Mouse (Mus musculus) midbrain, embryonic 15.5 days (tissue): ENCODE results near the gene Gm11549. TPM values are rescaled to one million over a fixed set of nuclear protein-coding genes. Genes with fewer than 3 reads are reported as not detected.

Source experiments
- ATAC-seq: fragments of 200-750 bp; cut with Nextera tagmentation; replicated peaks from 2 replicates; pipeline ENCODE4 v1.8.0; 2017; ENCODE audit warnings: moderate TSS enrichment
- H3K27ac ChIP-seq: fragments of 300-500 bp; sonication (generic); 2 replicates; pipeline ENCODE4 v1.5.1; 2015; ENCODE audit warnings: mild to moderate bottlenecking, inconsistent platforms
- H3K27me3 ChIP-seq: fragments of 300-500 bp; sonication (generic); replicated peaks from 2 replicates; pipeline ENCODE4 v1.6.1; 2015; ENCODE audit warnings: inconsistent platforms
- H3K36me3 ChIP-seq: fragments of 300-500 bp; sonication (generic); replicated peaks from 2 replicates; pipeline ENCODE4 v1.6.1; 2015; ENCODE audit warnings: inconsistent platforms
- H3K4me1 ChIP-seq: fragments of 300-500 bp; sonication (generic); 2 replicates; pipeline ENCODE4 v1.6.1; 2015; ENCODE audit warnings: inconsistent platforms
- H3K4me2 ChIP-seq: fragments of 300-500 bp; sonication (generic); 2 replicates; pipeline ENCODE4 v1.6.1; 2015; ENCODE audit warnings: inconsistent platforms, mild to moderate bottlenecking, moderate library complexity
- H3K4me3 ChIP-seq: fragments of 300-500 bp; sonication (generic); 2 replicates; pipeline ENCODE4 v1.5.1; 2015; ENCODE audit warnings: mild to moderate bottlenecking, inconsistent platforms
- H3K9ac ChIP-seq: fragments of 300-500 bp; sonication (generic); 2 replicates; pipeline ENCODE4 v1.6.1; 2015; ENCODE audit warnings: mild to moderate bottlenecking, inconsistent platforms
- H3K9me3 ChIP-seq: fragments of 300-500 bp; sonication (generic); 2 replicates; pipeline ENCODE4 v1.6.1; 2016; ENCODE audit warnings: inconsistent platforms
- WGBS: fragments of 180-500 bp; shearing (Covaris S2); methylation state at CpG from one replicate; pipeline ENCODE4 v1.1.7; 2015; ENCODE audit warnings: mixed read lengths; 5-methylcytosine and 5-hydroxymethylcytosine counted together
- polyA plus RNA-seq: library from polyadenylated mRNA; unstranded; fragments of >200 nt; fragmentation: Nextera tagmentation; extraction: Ambion mirVana; gene quantifications from 2 replicates; pipeline ENCODE4 v1.2.1, GENCODE M21; 2015

Gm11549 gene
- polyA plus RNA-seq, 1 experiment from 2014 or later, result 0.39 TPM

GRCm38 (mm10) chr3:36491535-36491934 is 30.1 kb downstream of the Gm11549 start:
- H3K27me3 ChIP-seq, result no peaks in the 10 kb centered on the region
- peaks cover 5% of the 10 kb centered on the region for H3K4me1 ChIP-seq
- H3K4me2 ChIP-seq, result no peak overlapping the region
- no peaks in the 10 kb centered on the region for H3K36me3 ChIP-seq
- H3K27ac ChIP-seq, result no peak overlapping the region
- H3K9me3 ChIP-seq, result no peaks in the 10 kb centered on the region
- H3K9ac ChIP-seq, result no peak overlapping the region
- ATAC-seq, result no peak
- WGBS, result 92% methylated on average over 5 of the region's 5 CpGs
- H3K4me3 ChIP-seq, result no peak overlapping the region

- no peaks in the 10 kb centered on the region for H3K36me3 ChIP-seq
- no peaks in the 10 kb centered on the region for H3K9me3 ChIP-seq
- no peaks in the 10 kb centered on the region for H3K27me3 ChIP-seq
- H3K9ac ChIP-seq, result no peak overlapping the region
- no peak overlapping the region for H3K4me2 ChIP-seq
- WGBS, result 100% methylated on average over 1 of the region's 1 CpGs
- H3K27ac ChIP-seq, result no peak overlapping the region
- no peak for ATAC-seq
- H3K4me1 ChIP-seq, result peaks cover 5% of the 10 kb centered on the region
- H3K4me3 ChIP-seq, result no peak overlapping the region
These were observed 32.1 kb downstream of the Gm11549 start for GRCm38 (mm10) chr3:36489590-36489910.

GRCm38 (mm10) chr3:36488899-36489589 is 32.6 kb downstream of the Gm11549 start:
- peaks cover 5% of the 10 kb centered on the region for H3K4me1 ChIP-seq
- 84% methylated on average over 6 of the region's 6 CpGs for WGBS
- no peaks in the 10 kb centered on the region for H3K9me3 ChIP-seq
- no peak overlapping the region for H3K27ac ChIP-seq
- no peaks in the 10 kb centered on the region for H3K27me3 ChIP-seq
- H3K4me3 ChIP-seq, result no peak overlapping the region
- H3K36me3 ChIP-seq, result no peaks in the 10 kb centered on the region
- H3K4me2 ChIP-seq, result no peak overlapping the region
- no peak for ATAC-seq
- no peak overlapping the region for H3K9ac ChIP-seq

GRCm38 (mm10) chr3:36488367-36488766 is 33.2 kb downstream of the Gm11549 start:
- Histone ChIP-seq H3K4me1 (no peaks in the 10 kb centered on the region), H3K4me3 (no peak overlapping the region), H3K36me3 (no peaks in the 10 kb centered on the region), H3K27ac (no peak overlapping the region), H3K27me3 (no peaks in the 10 kb centered on the region), H3K9ac (no peak overlapping the region), H3K4me2 (no peak overlapping the region), H3K9me3 (no peaks in the 10 kb centered on the region)
- ATAC-seq, result no peak
- WGBS, result 56% methylated on average over 1 of the region's 1 CpGs

- no peaks in the 10 kb centered on the region for H3K9me3 ChIP-seq
- peaks cover 1% of the 10 kb centered on the region for H3K4me1 ChIP-seq
- H3K4me3 ChIP-seq, result no peak overlapping the region
- H3K27me3 ChIP-seq, result no peaks in the 10 kb centered on the region
- 91% methylated on average over 6 of the region's 6 CpGs for WGBS
- no peak overlapping the region for H3K4me2 ChIP-seq
- ATAC-seq, result no peak
- no peaks in the 10 kb centered on the region for H3K36me3 ChIP-seq
- no peak overlapping the region for H3K27ac ChIP-seq
- no peak overlapping the region for H3K9ac ChIP-seq
These were observed 34.7 kb downstream of the Gm11549 start for GRCm38 (mm10) chr3:36486881-36487280.

- H3K4me3 ChIP-seq, result no peak overlapping the region
- H3K27me3 ChIP-seq, result no peaks in the 10 kb centered on the region
- peaks cover 5% of the 10 kb centered on the region for H3K4me1 ChIP-seq
- H3K9me3 ChIP-seq, result no peaks in the 10 kb centered on the region
- no peak overlapping the region for H3K4me2 ChIP-seq
- no peak for ATAC-seq
- no peaks in the 10 kb centered on the region for H3K36me3 ChIP-seq
- H3K9ac ChIP-seq, result no peak overlapping the region
- no peak overlapping the region for H3K27ac ChIP-seq
- 50% methylated on average over 6 of the region's 6 CpGs for WGBS
These were observed 35.4 kb downstream of the Gm11549 start for GRCm38 (mm10) chr3:36486176-36486575.

- 95% methylated on average over 4 of the region's 4 CpGs for WGBS
- peaks cover 5% of the 10 kb centered on the region for H3K4me1 ChIP-seq
- H3K27ac ChIP-seq, result no peak overlapping the region
- no peaks in the 10 kb centered on the region for H3K36me3 ChIP-seq
- H3K27me3 ChIP-seq, result no peaks in the 10 kb centered on the region
- ATAC-seq, result no peak
- H3K4me2 ChIP-seq, result no peak overlapping the region
- no peak overlapping the region for H3K9ac ChIP-seq
- H3K4me3 ChIP-seq, result no peak overlapping the region
- H3K9me3 ChIP-seq, result no peaks in the 10 kb centered on the region
These were observed 37.3 kb downstream of the Gm11549 start for GRCm38 (mm10) chr3:36484292-36484691.

GRCm38 (mm10) chr3:36482940-36483339 is 38.7 kb downstream of the Gm11549 start:
- Histone ChIP-seq H3K36me3 (no peaks in the 10 kb centered on the region), H3K4me1 (peaks cover 5% of the 10 kb centered on the region), H3K4me3 (no peak overlapping the region), H3K4me2 (no peak overlapping the region), H3K9ac (no peak overlapping the region), H3K27ac (no peak overlapping the region), H3K27me3 (no peaks in the 10 kb centered on the region; the same call in 1 of the 2 replicates), H3K9me3 (no peaks in the 10 kb centered on the region)
- no peak for ATAC-seq
- 44% methylated on average over 9 of the region's 9 CpGs for WGBS

GRCm38 (mm10) chr3:36481776-36482193 is 39.8 kb downstream of the Gm11549 start:
- peak; percentile 74 for ATAC-seq
- H3K36me3 ChIP-seq, result no peaks in the 10 kb centered on the region
- no peak overlapping the region for H3K9ac ChIP-seq
- H3K9me3 ChIP-seq, result no peaks in the 10 kb centered on the region
- H3K4me2 ChIP-seq, result 0 out of 2 replicates have a peak overlapping the region, but pooled peaks have one; percentile 5
- H3K27me3 ChIP-seq, result peaks cover 4% of the 10 kb centered on the region; the same call in 1 of the 2 replicates
- H3K27ac ChIP-seq, result peak overlapping the region; percentile 66
- H3K4me3 ChIP-seq, result no peak overlapping the region
- peaks cover 5% of the 10 kb centered on the region for H3K4me1 ChIP-seq
- 5% methylated on average over 11 of the region's 11 CpGs for WGBS

GRCm38 (mm10) chr3:36480486-36480885 is 41.1 kb downstream of the Gm11549 start:
- 55% methylated on average over 2 of the region's 2 CpGs for WGBS
- H3K4me2 ChIP-seq, result no peak overlapping the region
- H3K4me3 ChIP-seq, result no peak overlapping the region
- no peaks in the 10 kb centered on the region for H3K9me3 ChIP-seq
- no peak overlapping the region for H3K27ac ChIP-seq
- peaks cover 12% of the 10 kb centered on the region for H3K4me1 ChIP-seq
- no peak for ATAC-seq
- no peaks in the 10 kb centered on the region for H3K36me3 ChIP-seq
- no peak overlapping the region for H3K9ac ChIP-seq
- H3K27me3 ChIP-seq, result peaks cover 4% of the 10 kb centered on the region; the same call in 1 of the 2 replicates

- no peaks in the 10 kb centered on the region for H3K36me3 ChIP-seq
- no peak overlapping the region for H3K4me3 ChIP-seq
- WGBS, result 72% methylated on average over 8 of the region's 8 CpGs
- no peak overlapping the region for H3K27ac ChIP-seq
- no peak for ATAC-seq
- H3K9ac ChIP-seq, result no peak overlapping the region
- peaks cover 4% of the 10 kb centered on the region; the same call in 1 of the 2 replicates for H3K27me3 ChIP-seq
- no peaks in the 10 kb centered on the region for H3K9me3 ChIP-seq
- H3K4me1 ChIP-seq, result peaks cover 17% of the 10 kb centered on the region
- H3K4me2 ChIP-seq, result no peak overlapping the region
These were observed 42.8 kb downstream of the Gm11549 start for GRCm38 (mm10) chr3:36478776-36479175.

- H3K9me3 ChIP-seq, result no peaks in the 10 kb centered on the region
- ATAC-seq, result no peak; the same call in 1 of the 2 replicates
- peak overlapping the region; percentile 55 for H3K9ac ChIP-seq
- peaks cover 4% of the 10 kb centered on the region; the same call in 1 of the 2 replicates for H3K27me3 ChIP-seq
- peaks cover 12% of the 10 kb centered on the region for H3K4me1 ChIP-seq
- no peak overlapping the region for H3K27ac ChIP-seq
- H3K36me3 ChIP-seq, result no peaks in the 10 kb centered on the region
- peak overlapping the region; percentile 73 for H3K4me3 ChIP-seq
- H3K4me2 ChIP-seq, result peak overlapping the region; percentile 97
- WGBS, result 39% methylated on average over 20 of the region's 20 CpGs
These were observed 45.1 kb downstream of the Gm11549 start for GRCm38 (mm10) chr3:36476261-36477155.
